Mouse (Mus musculus) telencephalon, adult 2 months (tissue): ENCODE results near the gene Wfdc16.
A peak's percentile ranks its signal among the peaks of the same experiment; 100 is the strongest.
"Not testable (repeated sequence)": the region's sequence is repeated elsewhere in the genome, so short reads cannot be mapped to it uniquely, and the experiment has no call there.

ENCODE experiments used
- DNase-seq: peaks from one replicate; pipeline ENCODE4 v3.0.0-alpha.2; 2011; ENCODE audit warnings: low read depth, low spot score

Gene Wfdc16

GRCm38 (mm10) chr2:164638696-164639095 lies at the start of gene Wfdc16:
Gene Wfdc16 (minus strand): TSS chr2:164638796.
- DNase-seq, result no peak

- no peak for DNase-seq
These were observed 46.2 kb upstream of the Wfdc16 start, which contains the start of gene Wfdc13 for GRCm38 (mm10) chr2:164684807-164685206. Gene Wfdc13 (plus strand): TSS chr2:164685107.

- no peak for DNase-seq
These were observed 41.3 kb upstream of the Wfdc16 start for GRCm38 (mm10) chr2:164679906-164680305.

GRCm38 (mm10) chr2:164678848-164679625 lies 40.4 kb upstream of the Wfdc16 start:
- peak; percentile 16 for DNase-seq

- no peak for DNase-seq
These were observed 38.5 kb upstream of the Wfdc16 start for GRCm38 (mm10) chr2:164676916-164677685.

GRCm38 (mm10) chr2:164676103-164676502 lies 37.5 kb upstream of the Wfdc16 start:
- DNase-seq, result no peak

GRCm38 (mm10) chr2:164673987-164674386 lies 35.4 kb upstream of the Wfdc16 start, which contains the start of gene Wfdc11:
Gene Wfdc11 (minus strand): TSS chr2:164674087.
- no peak for DNase-seq

GRCm38 (mm10) chr2:164670938-164671337 lies 32.3 kb upstream of the Wfdc16 start:
- no peak for DNase-seq

GRCm38 (mm10) chr2:164670261-164670660 lies 31.7 kb upstream of the Wfdc16 start:
- no peak for DNase-seq

- no peak for DNase-seq
These were observed 26.3 kb upstream of the Wfdc16 start for GRCm38 (mm10) chr2:164664851-164665250.

- DNase-seq, result no peak
These were observed 17.9 kb upstream of the Wfdc16 start, which contains the start of gene Wfdc9 for GRCm38 (mm10) chr2:164656483-164656882. Gene Wfdc9 (minus strand): TSS chr2:164656583.

GRCm38 (mm10) chr2:164655858-164656257 lies 17.3 kb upstream of the Wfdc16 start, which contains the start of gene Wfdc10:
Gene Wfdc10 (plus strand): TSS chr2:164656046.
- no peak for DNase-seq

- DNase-seq, result no peak
These were observed 3.5 kb upstream of the Wfdc16 start for GRCm38 (mm10) chr2:164641881-164642673.

GRCm38 (mm10) chr2:164641129-164641528 lies 2.5 kb upstream of the Wfdc16 start:
- DNase-seq, result no peak

- no peak for DNase-seq
These were observed 3.3 kb downstream of the Wfdc16 start for GRCm38 (mm10) chr2:164635266-164635665.

- DNase-seq, result no peak
These were observed 16.8 kb downstream of the Wfdc16 start for GRCm38 (mm10) chr2:164621775-164622174.

- DNase-seq, result no peak
These were observed 19.5 kb downstream of the Wfdc16 start for GRCm38 (mm10) chr2:164619050-164619449.

- no peak for DNase-seq
These were observed 23.2 kb downstream of the Wfdc16 start for GRCm38 (mm10) chr2:164615386-164615785.

GRCm38 (mm10) chr2:164613471-164613870 lies 25.1 kb downstream of the Wfdc16 start, which contains the start of the genes Wfdc6b and Wfdc8:
Gene Wfdc6b (plus strand): TSS chr2:164613522.
Gene Wfdc8 (minus strand): TSS chr2:164613626.
- not testable (repeated sequence) for DNase-seq

- no peak for DNase-seq
These were observed 29.8 kb downstream of the Wfdc16 start for GRCm38 (mm10) chr2:164608781-164609180.

GRCm38 (mm10) chr2:164604411-164604810 lies 34.2 kb downstream of the Wfdc16 start:
- DNase-seq, result peak; percentile 12
